Mouse (Mus musculus) heart, embryonic 13.5 days (tissue): ENCODE measurements at regions not wholly inside any gene's neighbourhood (a gene's known extent, or its start where the extent isn't known, plus 50 kb on each side); places are given as distances from the start of the nearest gene placed in this dataset.

ENCODE experiments used
- ATAC-seq: fragments of 200-750 bp; cut with Nextera tagmentation; 2 replicates; pipeline ENCODE4 v1.8.0; 2017; ENCODE audit warnings: moderate TSS enrichment; ENCODE audit not compliant: insufficient number of reproducible peaks, low FRiP score, low TSS enrichment; ENCODE audit errors: extremely low read depth
- H3K27ac ChIP-seq: fragments of 300-500 bp; sonication (generic); replicated peaks from 2 replicates; pipeline ENCODE4 v1.5.1; 2015; ENCODE audit warnings: moderate library complexity, mild to moderate bottlenecking, inconsistent platforms
- H3K27me3 ChIP-seq: fragments of 300-500 bp; sonication (generic); replicated peaks from 2 replicates; pipeline ENCODE4 v1.6.1; 2015; ENCODE audit warnings: mild to moderate bottlenecking, inconsistent platforms
- H3K36me3 ChIP-seq: fragments of 300-500 bp; sonication (generic); 2 replicates; pipeline ENCODE4 v1.6.1; 2015; ENCODE audit warnings: mild to moderate bottlenecking, inconsistent platforms
- H3K4me1 ChIP-seq: fragments of 300-500 bp; sonication (generic); 2 replicates; pipeline ENCODE4 v1.6.1; 2015; ENCODE audit warnings: inconsistent platforms
- H3K4me2 ChIP-seq: fragments of 300-500 bp; sonication (generic); 2 replicates; pipeline ENCODE4 v1.6.1; 2015; ENCODE audit warnings: inconsistent platforms, mild to moderate bottlenecking, moderate library complexity
- H3K4me3 ChIP-seq: fragments of 300-500 bp; sonication (generic); 2 replicates; pipeline ENCODE4 v1.5.1; 2015; ENCODE audit warnings: moderate library complexity, mild to moderate bottlenecking, inconsistent platforms
- H3K9ac ChIP-seq: fragments of 300-500 bp; sonication (generic); 2 replicates; pipeline ENCODE4 v1.6.1; 2015; ENCODE audit warnings: inconsistent platforms, mild to moderate bottlenecking, moderate library complexity
- H3K9me3 ChIP-seq: fragments of 300-500 bp; sonication (generic); 2 replicates; pipeline ENCODE4 v1.6.1; 2016; ENCODE audit warnings: inconsistent platforms
- WGBS: fragments of 180-500 bp; shearing (Covaris S2); methylation state at CpG from one replicate; pipeline ENCODE4 v1.1.7; 2015; ENCODE audit warnings: mixed read lengths; 5-methylcytosine and 5-hydroxymethylcytosine counted together

DNA sequence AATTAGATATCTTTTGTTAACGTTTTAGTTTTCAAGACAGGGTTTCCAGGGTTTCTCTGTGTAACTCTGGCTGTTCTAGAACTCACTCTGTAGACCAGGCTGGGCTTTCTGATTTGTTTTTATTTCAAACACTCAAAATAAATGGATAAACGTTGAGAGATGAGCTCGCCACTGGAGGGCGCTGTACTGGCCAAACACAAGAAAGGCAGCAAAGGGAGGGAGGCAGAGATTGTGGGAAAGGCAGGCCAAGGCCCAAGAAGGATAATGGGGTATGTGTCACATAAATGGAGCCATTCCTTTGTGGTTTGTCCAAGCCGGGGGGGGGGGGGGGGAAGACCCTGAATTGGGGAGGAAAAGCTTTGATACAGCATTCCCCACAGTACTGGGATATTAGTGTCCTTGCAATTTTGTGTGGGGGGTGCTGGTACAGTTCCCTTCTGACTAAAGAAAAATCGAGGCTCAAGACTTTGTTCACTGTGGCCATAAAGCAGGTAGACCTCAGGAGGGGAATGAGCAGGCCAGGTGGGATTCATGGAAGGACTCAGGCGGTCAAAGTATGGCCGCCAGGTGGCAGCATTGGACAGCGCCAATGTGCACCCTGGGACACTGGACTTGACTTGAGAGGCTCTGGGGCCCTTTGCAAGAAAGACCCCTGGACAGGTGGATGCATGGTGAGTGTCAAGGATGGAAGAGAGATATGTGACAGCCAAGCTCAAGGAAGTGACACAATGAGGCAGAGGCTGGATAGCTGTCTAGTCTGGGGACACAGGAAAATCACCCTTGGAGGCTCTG, 69.7 kb upstream of the Col1a1 start:
- no peak overlapping the region for H3K9ac ChIP-seq
- no peak overlapping the region for H3K4me3 ChIP-seq
- no peak overlapping the region for H3K4me2 ChIP-seq
- no peaks in the 10 kb centered on the region for H3K9me3 ChIP-seq
- 15% methylated on average over 9 of the region's 9 CpGs for WGBS
- no peak overlapping the region for H3K27ac ChIP-seq
- no peak for ATAC-seq
- H3K27me3 ChIP-seq: peaks cover 35% of the 10 kb centered on the region
- H3K4me1 ChIP-seq: peaks cover under 1% of the 10 kb centered on the region; the same call in 1 of the 2 replicates
- no peaks in the 10 kb centered on the region for H3K36me3 ChIP-seq

DNA sequence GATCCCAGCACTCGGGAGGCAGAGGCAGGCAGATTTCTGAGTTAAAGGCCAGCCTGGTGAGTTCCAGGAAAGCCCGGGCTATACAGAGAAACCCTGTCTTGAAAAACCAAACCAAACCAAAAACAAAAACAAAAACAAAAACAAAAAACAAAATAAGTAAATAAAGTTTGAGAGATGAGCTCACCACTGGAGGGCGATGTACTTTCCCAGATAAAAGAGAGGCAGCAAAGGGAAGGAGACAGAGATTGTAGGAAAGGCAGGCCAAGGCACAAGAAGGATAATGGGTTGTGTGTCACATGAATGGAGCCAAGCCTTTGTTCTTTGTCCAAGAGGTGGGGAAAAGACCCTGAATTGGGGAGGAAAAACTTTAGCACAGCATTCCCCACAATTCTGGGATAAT, 67.6 kb upstream of the Tmem92 start:
- Histone ChIP-seq H3K9ac (no peak overlapping the region), H3K4me3 (no peak overlapping the region), H3K36me3 (no peaks in the 10 kb centered on the region), H3K27ac (no peak overlapping the region), H3K4me2 (no peak overlapping the region), H3K27me3 (0 out of 2 replicates have a peak, but pooled peaks cover 5% of the 10 kb centered on the region), H3K9me3 (no peaks in the 10 kb centered on the region), H3K4me1 (no peaks in the 10 kb centered on the region)
- no peak for ATAC-seq
- 74% methylated on average over 3 of the region's 3 CpGs for WGBS

GRCm38 (mm10) chr11:94839133-94839532, 56.6 kb upstream of the Tmem92 start:
- Histone ChIP-seq H3K27me3 (0 out of 2 replicates have a peak, but pooled peaks cover 2% of the 10 kb centered on the region), H3K36me3 (no peaks in the 10 kb centered on the region), H3K27ac (no peak overlapping the region), H3K9ac (no peak overlapping the region), H3K9me3 (no peaks in the 10 kb centered on the region), H3K4me2 (no peak overlapping the region), H3K4me3 (no peak overlapping the region), H3K4me1 (no peaks in the 10 kb centered on the region)
- no peak for ATAC-seq

GRCm38 (mm10) chr11:94838140-94838539, 55.6 kb upstream of the Tmem92 start:
- 51% methylated on average over 3 of the region's 3 CpGs for WGBS
- H3K4me2 ChIP-seq: no peak overlapping the region
- H3K4me3 ChIP-seq: no peak overlapping the region
- H3K9ac ChIP-seq: no peak overlapping the region
- no peak for ATAC-seq
- H3K27ac ChIP-seq: no peak overlapping the region
- H3K36me3 ChIP-seq: no peaks in the 10 kb centered on the region
- H3K4me1 ChIP-seq: no peaks in the 10 kb centered on the region
- 0 out of 2 replicates have a peak, but pooled peaks cover 2% of the 10 kb centered on the region for H3K27me3 ChIP-seq
- H3K9me3 ChIP-seq: no peaks in the 10 kb centered on the region

DNA sequence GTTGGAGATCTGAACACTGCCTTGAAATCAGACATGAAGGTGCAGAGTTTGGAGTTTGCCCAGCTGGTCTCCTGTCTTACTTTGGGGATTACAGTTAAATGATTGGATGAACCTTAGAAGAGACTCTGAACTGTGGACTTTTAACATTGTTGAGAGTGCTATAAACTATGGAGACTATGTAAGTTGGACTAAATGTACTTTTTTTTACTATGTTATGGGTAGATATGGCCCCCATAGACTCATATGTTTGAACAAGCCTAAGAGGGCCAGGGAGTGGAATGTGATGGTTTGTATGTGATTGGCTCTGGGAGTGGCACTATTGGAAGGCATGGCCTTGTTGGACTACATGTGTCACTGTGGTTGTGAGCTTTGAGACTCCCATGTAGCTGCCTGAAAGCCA, 53.8 kb upstream of the Tmem92 start:
- Histone ChIP-seq H3K4me3 (no peak overlapping the region), H3K9ac (no peak overlapping the region), H3K9me3 (no peaks in the 10 kb centered on the region), H3K4me1 (no peaks in the 10 kb centered on the region), H3K36me3 (no peaks in the 10 kb centered on the region), H3K27ac (no peak overlapping the region), H3K27me3 (0 out of 2 replicates have a peak, but pooled peaks cover 2% of the 10 kb centered on the region), H3K4me2 (no peak overlapping the region)
- ATAC-seq: no peak

DNA sequence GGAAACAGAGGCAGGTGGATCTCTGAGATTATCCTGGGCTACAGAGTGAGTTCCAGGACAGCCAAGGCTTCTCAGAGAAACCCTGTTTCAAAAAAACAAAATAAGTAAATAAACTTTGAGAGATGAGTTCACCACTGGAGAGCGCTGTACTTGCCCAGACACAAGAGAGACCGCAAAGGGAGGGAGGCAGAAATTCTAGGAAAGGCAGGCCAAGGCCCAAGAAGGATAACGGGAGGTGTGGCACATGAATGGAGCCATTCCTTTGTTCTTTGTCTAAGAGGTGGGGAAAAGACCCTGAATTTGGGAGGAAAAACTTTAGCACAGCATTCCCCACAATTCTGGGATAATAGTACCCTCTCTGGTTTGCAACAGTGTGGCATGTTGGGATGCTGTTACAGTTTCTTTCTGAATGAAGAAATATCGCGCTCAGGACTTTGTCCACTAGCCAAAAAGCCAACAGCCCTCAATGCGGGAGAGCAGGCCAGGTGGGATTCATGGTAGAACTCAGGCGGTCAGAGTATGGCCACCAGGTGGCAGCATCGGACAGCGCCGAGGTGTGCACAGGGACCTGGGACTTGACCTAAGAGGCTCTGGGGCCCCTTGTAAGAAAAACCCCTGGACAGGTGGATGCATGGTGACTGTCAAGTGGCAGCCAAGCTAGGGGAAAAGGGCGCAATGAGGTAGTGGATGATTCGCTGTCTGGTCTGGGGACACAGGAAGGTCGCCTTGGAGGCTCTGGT, 49.9 kb upstream of the Tmem92 start:
- peaks cover 20% of the 10 kb centered on the region for H3K27me3 ChIP-seq
- no peak overlapping the region for H3K27ac ChIP-seq
- H3K36me3 ChIP-seq: no peaks in the 10 kb centered on the region
- H3K4me2 ChIP-seq: no peak overlapping the region
- no peak overlapping the region for H3K4me3 ChIP-seq
- no peaks in the 10 kb centered on the region for H3K9me3 ChIP-seq
- WGBS: 23% methylated on average over 13 of the region's 13 CpGs
- no peak overlapping the region for H3K9ac ChIP-seq
- ATAC-seq: no peak
- no peaks in the 10 kb centered on the region for H3K4me1 ChIP-seq
